Mouse (Mus musculus): ENCODE results near the gene Mmp21. TPM values are rescaled to one million over a fixed set of nuclear protein-coding genes. Genes with fewer than 3 reads are reported as not detected.
A peak's percentile ranks its signal among the peaks of the same experiment; 100 is the strongest.
"Not testable (repeated sequence)": the region's sequence is repeated elsewhere in the genome, so short reads cannot be mapped to it uniquely, and the experiment has no call there.

Gene Mmp21
- polyA plus RNA-seq, 1 experiment from 2014 or later: 0.11 TPM

- Histone ChIP-seq H3K9me3 (ENCODE audit: low read length) (no peaks in the 10 kb centered on the region), H3K9ac (replicated peaks) (peak overlapping the region; percentile 57), H3K27ac (ENCODE audit: low read depth) (peak overlapping the region; percentile 85), H3K4me3 (ENCODE audit: low read depth, low read length) (peak overlapping the region; percentile 30), H3K36me3 (replicated peaks; ENCODE audit: insufficient read depth, low read length) (peaks cover 54% of the 10 kb centered on the region), H3K4me1 (ENCODE audit: insufficient read depth) (peaks cover 9% of the 10 kb centered on the region), H3K27me3 (ENCODE audit: insufficient read depth, low read length) (no peaks in the 10 kb centered on the region), H3K4me2 (ENCODE audit: low read depth, low read length) (peak overlapping the region; percentile 73)
- ATAC-seq (peak; percentile 68), DNase-seq (peak; percentile 34)
- no peak for TF ChIP-seq CTCF (IDR thresholded peaks at IDR 0.05; ENCODE audit: low read depth)
- TF ChIP-seq EP300 (IDR thresholded peaks at IDR 0.05; ENCODE audit: low read depth): peak; percentile 99
- 54% methylated on average over 12 of the region's 12 CpGs for WGBS (ENCODE audit: insufficient replicate concordance)
Observed at GRCm38 (mm10) chr7:133698021-133698709, 18.3 kb upstream of the Mmp21 start.

GRCm38 (mm10) chr7:133685644-133686043, 5.8 kb upstream of the Mmp21 start:
- not testable (repeated sequence) for H3K27me3 ChIP-seq (ENCODE audit: insufficient read depth, low read length); H3K4me3 ChIP-seq (ENCODE audit: low read depth, low read length); H3K9me3 ChIP-seq (ENCODE audit: low read length); H3K4me2 ChIP-seq (ENCODE audit: low read depth, low read length); H3K27ac ChIP-seq (ENCODE audit: low read depth); H3K9ac ChIP-seq (replicated peaks); ATAC-seq; H3K4me1 ChIP-seq (ENCODE audit: insufficient read depth); DNase-seq
- H3K36me3 ChIP-seq (replicated peaks; ENCODE audit: insufficient read depth, low read length): peaks cover 43% of the 10 kb centered on the region

GRCm38 (mm10) chr7:133684701-133685100, 4.8 kb upstream of the Mmp21 start:
- TF ChIP-seq CTCF (IDR thresholded peaks at IDR 0.05; ENCODE audit: low read depth) (no peak), EP300 (IDR thresholded peaks at IDR 0.05; ENCODE audit: low read depth) (no peak)
- Histone ChIP-seq H3K27me3 (ENCODE audit: insufficient read depth, low read length) (no peaks in the 10 kb centered on the region), H3K9me3 (ENCODE audit: low read length) (peaks cover 6% of the 10 kb centered on the region), H3K4me2 (ENCODE audit: low read depth, low read length) (no peak overlapping the region), H3K27ac (ENCODE audit: low read depth) (no peak overlapping the region), H3K4me3 (ENCODE audit: low read depth, low read length) (no peak overlapping the region), H3K36me3 (replicated peaks; ENCODE audit: insufficient read depth, low read length) (peaks cover 34% of the 10 kb centered on the region), H3K4me1 (ENCODE audit: insufficient read depth) (no peaks in the 10 kb centered on the region), H3K9ac (replicated peaks) (no peak overlapping the region)
- DNase-seq (no peak), ATAC-seq (no peak)
- WGBS (ENCODE audit: insufficient replicate concordance): 84% methylated on average over 6 of the region's 6 CpGs

GRCm38 (mm10) chr7:133684110-133684509, 4.2 kb upstream of the Mmp21 start:
- no peak for DNase-seq
- Histone ChIP-seq H3K27ac (ENCODE audit: low read depth) (no peak overlapping the region), H3K9me3 (ENCODE audit: low read length) (peaks cover 6% of the 10 kb centered on the region), H3K36me3 (replicated peaks; ENCODE audit: insufficient read depth, low read length) (peaks cover 28% of the 10 kb centered on the region), H3K27me3 (ENCODE audit: insufficient read depth, low read length) (no peaks in the 10 kb centered on the region), H3K9ac (replicated peaks) (no peak overlapping the region), H3K4me3 (ENCODE audit: low read depth, low read length) (no peak overlapping the region), H3K4me2 (ENCODE audit: low read depth, low read length) (no peak overlapping the region), H3K4me1 (ENCODE audit: insufficient read depth) (no peaks in the 10 kb centered on the region)
- TF ChIP-seq EP300 (IDR thresholded peaks at IDR 0.05; ENCODE audit: low read depth) (no peak), CTCF (IDR thresholded peaks at IDR 0.05; ENCODE audit: low read depth) (peak; percentile 83)
- WGBS (ENCODE audit: insufficient replicate concordance): 81% methylated on average over 5 of the region's 5 CpGs
- ATAC-seq: peak; percentile 25; the same call in 1 of the 2 replicates

- H3K4me1 ChIP-seq (ENCODE audit: insufficient read depth): no peaks in the 10 kb centered on the region
- no peak overlapping the region for H3K27ac ChIP-seq (ENCODE audit: low read depth)
- peaks cover 23% of the 10 kb centered on the region for H3K36me3 ChIP-seq (replicated peaks; ENCODE audit: insufficient read depth, low read length)
- ATAC-seq (no peak), DNase-seq (no peak)
- no peaks in the 10 kb centered on the region for H3K27me3 ChIP-seq (ENCODE audit: insufficient read depth, low read length)
- peaks cover 6% of the 10 kb centered on the region for H3K9me3 ChIP-seq (ENCODE audit: low read length)
- no peak overlapping the region for H3K4me3 ChIP-seq (ENCODE audit: low read depth, low read length)
- TF ChIP-seq EP300 (IDR thresholded peaks at IDR 0.05; ENCODE audit: low read depth) (no peak), CTCF (IDR thresholded peaks at IDR 0.05; ENCODE audit: low read depth) (no peak)
- no peak overlapping the region for H3K4me2 ChIP-seq (ENCODE audit: low read depth, low read length)
- WGBS (ENCODE audit: insufficient replicate concordance): 76% methylated on average over 5 of the region's 5 CpGs
- H3K9ac ChIP-seq (replicated peaks): no peak overlapping the region
Observed at GRCm38 (mm10) chr7:133683626-133684025, 3.8 kb upstream of the Mmp21 start.

- peaks cover 4% of the 10 kb centered on the region; the same call in 1 of the 2 replicates for H3K36me3 ChIP-seq (replicated peaks; ENCODE audit: insufficient read depth, low read length)
- H3K4me2 ChIP-seq (ENCODE audit: low read depth, low read length): no peak overlapping the region
- H3K9ac ChIP-seq (replicated peaks): no peak overlapping the region
- H3K4me3 ChIP-seq (ENCODE audit: low read depth, low read length): no peak overlapping the region
- WGBS (ENCODE audit: insufficient replicate concordance): 59% methylated on average over 4 of the region's 4 CpGs
- no peak overlapping the region for H3K27ac ChIP-seq (ENCODE audit: low read depth)
- no peaks in the 10 kb centered on the region for H3K27me3 ChIP-seq (ENCODE audit: insufficient read depth, low read length)
- H3K9me3 ChIP-seq (ENCODE audit: low read length): no peaks in the 10 kb centered on the region
- DNase-seq: no peak
- no peak for TF ChIP-seq EP300 (IDR thresholded peaks at IDR 0.05; ENCODE audit: low read depth)
- no peak for TF ChIP-seq CTCF (IDR thresholded peaks at IDR 0.05; ENCODE audit: low read depth)
- no peak for ATAC-seq
- H3K4me1 ChIP-seq (ENCODE audit: insufficient read depth): no peaks in the 10 kb centered on the region
Observed at GRCm38 (mm10) chr7:133679439-133679838, 422 bp downstream of the Mmp21 start.

All from liver, postnatal 0 days (tissue).